In the genomic region with DNA sequence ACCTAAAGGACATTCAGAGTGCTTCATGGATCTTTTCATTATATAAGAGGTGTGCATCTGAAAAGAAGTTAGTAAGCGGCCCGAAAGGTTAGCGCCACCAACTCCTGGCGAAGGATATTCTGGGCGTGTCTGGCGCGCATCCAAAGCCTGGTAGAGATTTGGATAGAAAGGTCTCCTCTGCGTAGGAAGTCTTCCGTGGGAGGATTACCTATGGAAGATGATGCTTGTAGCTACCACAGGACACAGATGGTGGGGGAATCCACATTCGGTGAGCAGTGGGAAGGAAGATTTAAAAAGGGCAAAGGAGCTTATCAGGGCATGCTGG, we compare ENCODE assay signal across 8 mouse cellular contexts. TPM values are rescaled to one million over a fixed set of nuclear protein-coding genes. Genes with fewer than 3 reads are reported as not detected.
A peak's percentile ranks its signal among the peaks of the same experiment; 100 is the strongest.
DNase-seq lines count a peak whose midpoint lies in the region; ATAC-seq lines count a peak whose summit lies in the region.

No protein-coding gene starts in this region.

- H3K4me3 ChIP-seq in embryonic facial prominence, embryonic 10.5 days, result peak overlapping the region; percentile 74
- peak overlapping the region; percentile 72 for H3K4me3 ChIP-seq in hindbrain, embryonic 12.5 days
- H3K4me3 ChIP-seq in liver, embryonic 15.5 days (replicated peaks), result peak overlapping the region; percentile 83
- peak overlapping the region; percentile 49 for H3K4me3 ChIP-seq in stomach, embryonic 14.5 days (ENCODE audit: low read depth, low read length)

- ATAC-seq in hindbrain, embryonic 12.5 days (ENCODE audit: low FRiP score), result no peak
- ATAC-seq in liver, embryonic 15.5 days (ENCODE audit: insufficient read depth), result no peak
- ATAC-seq in stomach, embryonic 14.5 days (ENCODE audit: insufficient number of reproducible peaks, insufficient read depth, low FRiP score, low read depth), result no peak

- peak; percentile 23 for DNase-seq in adrenal gland, postnatal 25 days
- no peak for DNase-seq in adrenal gland, postnatal 36 days
- peak; percentile 39 for DNase-seq in CD4-positive helper T cell, adult 2 months (ENCODE audit: low read depth, low spot score)
- no peak for DNase-seq in embryonic facial prominence, embryonic 10.5 days (ENCODE audit: low spot score)
- no peak for DNase-seq in layer of hippocampus, adult 8-10 months (ENCODE audit: low spot score in 2 of 2)

- H3K36me3 ChIP-seq in embryonic facial prominence, embryonic 10.5 days (replicated peaks), result peaks cover 27% of the 10 kb centered on the region
- H3K36me3 ChIP-seq in hindbrain, embryonic 12.5 days, result no peaks in the 10 kb centered on the region
- H3K36me3 ChIP-seq in liver, embryonic 15.5 days (replicated peaks), result peaks cover 28% of the 10 kb centered on the region
- no peaks in the 10 kb centered on the region for H3K36me3 ChIP-seq in stomach, embryonic 14.5 days (ENCODE audit: control insufficient read depth, insufficient read depth, low read length)

- H3K4me2 ChIP-seq in hindbrain, embryonic 12.5 days (replicated peaks), result peak overlapping the region; percentile 60
- peak overlapping the region; percentile 85 for H3K4me2 ChIP-seq in liver, embryonic 15.5 days
- H3K4me2 ChIP-seq in stomach, embryonic 14.5 days (replicated peaks; ENCODE audit: low read depth, low read length), result peak overlapping the region; percentile 58

- H3K9me3 ChIP-seq in embryonic facial prominence, embryonic 10.5 days, result no peaks in the 10 kb centered on the region
- H3K9me3 ChIP-seq in hindbrain, embryonic 12.5 days (replicated peaks), result no peaks in the 10 kb centered on the region
- no peaks in the 10 kb centered on the region for H3K9me3 ChIP-seq in liver, embryonic 15.5 days (replicated peaks)
- H3K9me3 ChIP-seq in stomach, embryonic 14.5 days (ENCODE audit: control insufficient read depth, low read depth, low read length), result no peaks in the 10 kb centered on the region

- WGBS in embryonic facial prominence, embryonic 10.5 days, result 4% methylated on average over 10 of the region's 10 CpGs
- 2% methylated on average over 10 of the region's 10 CpGs for WGBS in hindbrain, embryonic 12.5 days
- 2% methylated on average over 10 of the region's 10 CpGs for WGBS in liver, embryonic 15.5 days (ENCODE audit: insufficient replicate concordance)
- WGBS in stomach, embryonic 14.5 days, result 3% methylated on average over 10 of the region's 10 CpGs

- peaks cover 11% of the 10 kb centered on the region for H3K4me1 ChIP-seq in embryonic facial prominence, embryonic 10.5 days
- peaks cover 13% of the 10 kb centered on the region for H3K4me1 ChIP-seq in hindbrain, embryonic 12.5 days
- H3K4me1 ChIP-seq in liver, embryonic 15.5 days (replicated peaks), result peaks cover 47% of the 10 kb centered on the region
- H3K4me1 ChIP-seq in stomach, embryonic 14.5 days (ENCODE audit: control insufficient read depth, insufficient read depth, low read length), result peaks cover 9% of the 10 kb centered on the region; the same call in 1 of the 2 replicates

- peak overlapping the region; percentile 50 for H3K9ac ChIP-seq in hindbrain, embryonic 12.5 days
- H3K9ac ChIP-seq in liver, embryonic 15.5 days, result peak overlapping the region; percentile 70
- H3K9ac ChIP-seq in stomach, embryonic 14.5 days (replicated peaks; ENCODE audit: low read depth, low read length), result peak overlapping the region; percentile 36; the same call in 1 of the 2 replicates

- peak overlapping the region; percentile 70 for H3K27ac ChIP-seq in embryonic facial prominence, embryonic 10.5 days (replicated peaks)
- H3K27ac ChIP-seq in hindbrain, embryonic 12.5 days, result no peak overlapping the region
- peak overlapping the region; percentile 95 for H3K27ac ChIP-seq in liver, embryonic 15.5 days (replicated peaks)
- H3K27ac ChIP-seq in stomach, embryonic 14.5 days (ENCODE audit: low read length), result no peak overlapping the region

- H3K27me3 ChIP-seq in embryonic facial prominence, embryonic 10.5 days (replicated peaks; ENCODE audit: low read depth, poor library complexity, severe bottlenecking), result no peaks in the 10 kb centered on the region
- H3K27me3 ChIP-seq in hindbrain, embryonic 12.5 days, result no peaks in the 10 kb centered on the region
- no peaks in the 10 kb centered on the region for H3K27me3 ChIP-seq in liver, embryonic 15.5 days
- no peaks in the 10 kb centered on the region for H3K27me3 ChIP-seq in stomach, embryonic 14.5 days (ENCODE audit: control insufficient read depth, insufficient read depth, low read length)

RNA-seq across cellular contexts. Expression of gene Cenpu, which starts 0.6 kb away (rescaled TPM):
- 1.2 and 4.2 TPM in 2 replicates for total RNA-seq in adrenal gland, postnatal 25 days (2021)
- total RNA-seq in adrenal gland, postnatal 36 days (2021), result 1 to 10 TPM; 1.8 to 3.1 TPM
- polyA plus RNA-seq in embryonic facial prominence, embryonic 10.5 days (2016; fragmentation: Nextera tagmentation; extraction: Ambion mirVana), result 30.0 and 30.7 TPM in 2 replicates
- polyA plus RNA-seq in hindbrain, embryonic 12.5 days (2016; fragmentation: Nextera tagmentation; extraction: Ambion mirVana), result 16.2 and 18.1 TPM in 2 replicates
- polyA plus RNA-seq in liver, embryonic 15.5 days (2015; fragmentation: Nextera tagmentation; extraction: Ambion mirVana), result 13.9 and 14.7 TPM in 2 replicates
- 14.4 and 15.3 TPM in 2 replicates for polyA plus RNA-seq in stomach, embryonic 14.5 days (2014; fragmentation: Nextera tagmentation; extraction: Ambion mirVana)
- 1 to 10 TPM; 1.3 to 4.5 (median 1.9) TPM for total RNA-seq in layer of hippocampus, adult 8-10 months (2022)

Comparison
In these comparisons a context has a peak if more than half of its experiments do, and no peak if none do; other contexts are left out.
1. DNase-seq: peak in adrenal gland, postnatal 25 days (single experiment) and CD4-positive helper T cell, adult 2 months (single experiment); none in adrenal gland, postnatal 36 days (0 of 2), embryonic facial prominence, embryonic 10.5 days (single experiment) and layer of hippocampus, adult 8-10 months (0 of 2).
2. H3K27ac ChIP-seq: peak in embryonic facial prominence, embryonic 10.5 days (single experiment) and liver, embryonic 15.5 days (single experiment); none in hindbrain, embryonic 12.5 days (single experiment) and stomach, embryonic 14.5 days (single experiment).
3. Peak in every context shown above with its lines, with median percentiles within 50 percentile points of each other: H3K4me3 ChIP-seq, H3K4me2 ChIP-seq and H3K9ac ChIP-seq.